Mouse (Mus musculus): Measurements from ENCODE around the gene Atp2b1.

Atp2b1 gene

GRCm38 (mm10) chr10:98916011-98916780, 2.0 kb downstream of the Atp2b1 start:
- DNase-seq (ENCODE audit: low read depth, low spot score) = peak; percentile 19

DNA sequence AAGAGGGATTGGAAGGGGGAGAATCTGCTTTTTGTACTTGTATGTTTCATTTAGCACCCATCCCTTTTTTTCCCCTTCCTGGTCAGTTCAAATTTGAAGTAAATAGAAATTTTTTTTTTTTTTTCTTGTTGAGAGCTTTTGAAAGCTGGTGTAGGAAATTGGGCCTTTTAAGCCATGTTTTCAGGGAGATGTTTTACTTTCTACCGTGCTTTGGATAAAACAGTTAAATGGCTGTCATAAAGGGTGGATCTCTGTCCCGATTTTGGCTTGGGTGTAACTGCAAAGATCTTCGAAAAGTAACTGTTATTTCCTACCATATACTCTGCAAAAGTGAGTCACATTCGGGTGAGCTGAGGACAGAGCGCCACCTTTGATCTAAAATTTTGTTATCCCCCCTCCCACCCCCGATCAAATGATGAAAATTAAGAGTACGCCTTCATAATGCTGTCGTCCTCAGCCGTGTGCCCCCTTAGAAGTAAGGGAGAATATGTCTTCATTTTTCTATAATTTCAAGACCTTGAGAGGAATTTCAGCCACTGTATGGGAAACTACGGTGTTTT, 2.7 kb downstream of the Atp2b1 start:
- DNase-seq (ENCODE audit: low read depth, low spot score) = no peak

- DNase-seq (ENCODE audit: low read depth, low spot score) = no peak
Observed at GRCm38 (mm10) chr10:98925081-98925480, 10.9 kb downstream of the Atp2b1 start.

- no peak for DNase-seq (ENCODE audit: low read depth, low spot score)
Observed at GRCm38 (mm10) chr10:98926991-98927390, 12.8 kb downstream of the Atp2b1 start.

DNA sequence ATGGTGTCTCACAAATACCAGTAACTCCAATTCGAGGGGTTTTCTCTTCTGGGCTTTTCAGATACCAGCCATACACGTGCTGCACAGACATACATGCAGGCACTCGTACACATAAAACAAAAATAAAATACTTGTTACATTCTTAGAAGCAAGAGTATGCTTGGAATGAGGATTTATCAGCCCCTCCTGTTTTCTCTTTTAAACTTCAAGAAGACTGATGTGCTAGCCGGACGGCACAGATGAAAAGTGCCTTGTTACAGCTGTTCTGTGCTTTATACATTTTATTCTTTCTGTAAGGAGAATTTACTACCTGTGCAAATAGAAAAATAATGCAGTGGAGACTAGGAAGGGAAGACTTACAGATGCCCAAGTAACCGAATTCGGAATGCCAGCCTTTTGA, 15.2 kb downstream of the Atp2b1 start:
- DNase-seq (ENCODE audit: low read depth, low spot score) = no peak

DNA sequence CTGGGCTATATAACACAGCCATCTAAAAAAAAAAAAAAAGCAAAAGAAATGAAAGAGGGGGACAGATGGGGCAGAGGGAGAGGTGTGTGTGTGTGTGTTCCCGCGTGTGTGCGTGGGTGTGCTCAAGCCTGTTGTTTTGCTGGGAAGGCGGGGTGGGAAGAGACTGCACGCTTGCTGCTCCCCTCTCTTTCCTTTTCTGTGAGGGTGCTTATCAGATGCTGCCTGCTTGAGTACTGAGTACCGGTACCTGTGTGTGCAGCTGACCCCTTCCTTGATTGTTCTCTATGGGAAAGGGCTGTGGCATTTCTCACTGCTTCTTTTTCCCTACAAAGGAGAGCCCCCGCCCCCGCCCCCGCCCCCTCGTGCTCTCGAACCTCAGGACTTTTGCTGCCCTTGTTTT, 15.9 kb downstream of the Atp2b1 start:
- DNase-seq (ENCODE audit: low read depth, low spot score) = no peak

GRCm38 (mm10) chr10:98940137-98940536, 25.9 kb downstream of the Atp2b1 start:
- DNase-seq (ENCODE audit: low read depth, low spot score) = no peak

- DNase-seq (ENCODE audit: low read depth, low spot score) = peak; percentile 38
Observed at GRCm38 (mm10) chr10:98940799-98941198, 26.6 kb downstream of the Atp2b1 start.

DNA sequence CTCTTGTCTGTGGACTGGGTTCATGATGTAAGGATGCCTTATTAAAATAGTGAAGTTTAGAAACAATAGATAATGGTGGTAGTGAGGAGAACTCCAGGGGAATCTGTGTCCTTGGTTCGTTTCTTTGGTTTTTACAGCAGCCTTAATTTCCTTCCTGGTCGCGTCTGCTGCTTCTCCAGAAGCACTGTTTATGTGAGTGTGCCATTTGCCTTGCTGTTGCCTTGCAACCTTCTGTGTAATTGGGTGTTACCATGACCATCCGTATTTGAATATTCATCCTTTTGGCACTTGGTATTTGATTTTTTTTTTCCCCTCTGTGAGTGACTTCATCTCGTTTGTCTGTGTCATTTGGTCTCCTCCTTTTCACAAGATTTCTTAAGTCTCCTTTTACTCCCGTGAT, 27.8 kb downstream of the Atp2b1 start:
- DNase-seq (ENCODE audit: low read depth, low spot score) = no peak

DNA sequence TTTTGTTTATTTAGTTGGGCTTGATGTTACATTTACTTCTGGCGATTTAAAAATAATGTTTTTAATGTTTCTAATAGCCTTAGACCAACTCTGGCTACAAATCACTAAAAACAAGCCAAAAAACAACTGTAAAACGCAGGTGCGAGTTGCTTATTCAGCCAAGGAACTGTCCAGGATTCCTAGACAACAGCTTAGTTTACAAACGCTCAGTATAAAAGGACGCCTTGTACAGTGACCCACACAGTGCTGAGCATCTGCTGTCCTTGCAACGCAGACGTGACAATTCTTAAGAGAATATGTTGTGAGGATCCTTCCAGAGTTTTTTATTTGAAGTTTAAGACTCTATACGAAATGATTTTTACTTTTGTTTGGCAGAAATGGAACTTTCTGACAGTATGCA, 28.8 kb downstream of the Atp2b1 start:
- no peak for DNase-seq (ENCODE audit: low read depth, low spot score)

DNA sequence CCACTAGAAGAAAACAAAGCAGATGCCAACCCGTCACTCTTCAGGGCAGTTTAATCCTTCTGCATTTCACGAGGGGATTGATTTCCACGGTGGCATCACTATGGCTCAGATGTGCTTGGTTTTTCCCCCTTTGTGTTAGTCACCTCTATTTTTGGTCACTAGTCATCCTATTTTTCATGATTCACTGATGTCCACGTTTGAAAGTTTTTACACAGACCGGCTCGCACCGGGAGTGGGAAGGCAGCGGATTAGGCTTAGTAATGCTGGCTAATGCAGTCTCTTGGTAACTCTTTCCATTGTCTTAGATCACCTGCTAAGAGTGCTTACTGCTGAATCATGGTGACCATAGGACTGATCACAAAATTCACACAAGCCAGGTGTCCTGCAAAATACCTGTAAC, 29.7 kb downstream of the Atp2b1 start:
- DNase-seq (ENCODE audit: low read depth, low spot score) = no peak

DNA sequence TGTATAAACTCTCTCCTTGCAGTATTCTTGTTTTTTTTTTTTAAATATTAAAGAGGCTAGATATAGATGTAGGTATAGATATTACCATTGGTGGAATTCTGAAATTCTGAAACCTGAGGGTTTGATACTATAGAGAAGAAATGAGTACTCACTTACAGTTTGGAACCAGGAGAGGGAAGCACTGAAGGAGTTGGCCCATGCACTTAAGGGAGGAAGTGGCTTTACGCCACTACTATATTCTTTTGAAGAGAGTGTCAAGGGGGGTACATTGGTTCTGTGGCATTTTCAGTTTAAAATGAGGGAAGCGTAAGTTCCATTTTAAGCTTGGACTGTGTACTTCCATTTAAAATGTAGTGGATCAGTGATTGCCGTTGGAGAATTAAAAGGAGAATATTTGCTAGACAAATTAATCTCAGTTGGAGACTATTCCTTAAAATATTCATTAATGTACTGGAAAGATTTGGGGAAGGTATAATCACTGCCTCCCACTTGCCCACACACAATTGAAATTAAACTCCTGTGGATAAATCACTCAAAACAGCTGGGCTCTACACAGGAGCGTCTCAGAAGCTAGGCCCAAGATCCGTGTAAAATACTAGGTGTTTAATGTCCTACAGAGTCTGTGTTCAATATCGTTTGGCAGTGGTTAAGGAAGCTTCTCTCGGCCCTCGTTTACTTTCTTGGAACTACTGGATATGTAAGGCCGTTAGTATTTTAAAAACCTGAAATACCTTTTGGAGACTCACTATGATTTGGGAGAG, 32.0 kb downstream of the Atp2b1 start:
- no peak for DNase-seq (ENCODE audit: low read depth, low spot score)

GRCm38 (mm10) chr10:98947206-98947605, 33.0 kb downstream of the Atp2b1 start:
- no peak for DNase-seq (ENCODE audit: low read depth, low spot score)

DNA sequence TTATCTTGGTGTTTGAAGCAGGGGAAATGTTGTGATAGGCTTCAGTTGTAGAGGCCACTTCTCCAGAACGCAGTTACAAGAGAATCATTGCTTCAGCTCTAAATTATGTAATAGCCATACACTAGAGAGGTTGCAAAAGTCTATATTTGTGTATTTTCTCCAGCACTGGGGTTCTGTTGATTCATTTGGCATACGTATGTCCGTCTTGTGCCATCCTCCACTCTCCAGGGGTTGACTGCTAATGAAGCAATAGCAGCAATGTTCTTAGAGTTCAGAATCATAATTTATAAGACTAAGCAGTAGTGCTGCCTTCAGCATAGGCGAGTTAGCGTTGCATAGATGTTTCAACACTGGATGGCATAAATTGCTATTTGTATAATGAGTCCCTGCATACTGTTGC, 33.9 kb downstream of the Atp2b1 start:
- DNase-seq (ENCODE audit: low read depth, low spot score) = no peak

DNA sequence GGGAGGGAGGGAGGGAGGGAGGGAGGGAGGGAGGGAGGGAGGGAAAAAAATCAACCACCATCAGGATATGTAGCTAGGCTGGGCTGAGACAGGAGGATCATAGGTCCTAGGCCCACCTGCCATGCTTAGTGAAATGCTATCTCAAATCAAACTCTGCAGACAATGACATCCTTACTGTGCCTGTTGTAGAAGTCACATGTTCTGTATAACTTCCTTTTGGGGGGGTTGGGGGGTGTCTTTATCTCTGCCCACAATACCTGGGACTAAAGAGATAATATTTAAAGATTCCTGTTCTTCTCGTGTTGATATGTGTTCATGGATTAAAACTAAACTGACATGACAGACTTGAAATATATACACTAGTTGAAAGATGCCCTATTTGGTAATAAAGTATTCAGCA, 35.5 kb downstream of the Atp2b1 start:
- DNase-seq (ENCODE audit: low read depth, low spot score) = no peak

DNA sequence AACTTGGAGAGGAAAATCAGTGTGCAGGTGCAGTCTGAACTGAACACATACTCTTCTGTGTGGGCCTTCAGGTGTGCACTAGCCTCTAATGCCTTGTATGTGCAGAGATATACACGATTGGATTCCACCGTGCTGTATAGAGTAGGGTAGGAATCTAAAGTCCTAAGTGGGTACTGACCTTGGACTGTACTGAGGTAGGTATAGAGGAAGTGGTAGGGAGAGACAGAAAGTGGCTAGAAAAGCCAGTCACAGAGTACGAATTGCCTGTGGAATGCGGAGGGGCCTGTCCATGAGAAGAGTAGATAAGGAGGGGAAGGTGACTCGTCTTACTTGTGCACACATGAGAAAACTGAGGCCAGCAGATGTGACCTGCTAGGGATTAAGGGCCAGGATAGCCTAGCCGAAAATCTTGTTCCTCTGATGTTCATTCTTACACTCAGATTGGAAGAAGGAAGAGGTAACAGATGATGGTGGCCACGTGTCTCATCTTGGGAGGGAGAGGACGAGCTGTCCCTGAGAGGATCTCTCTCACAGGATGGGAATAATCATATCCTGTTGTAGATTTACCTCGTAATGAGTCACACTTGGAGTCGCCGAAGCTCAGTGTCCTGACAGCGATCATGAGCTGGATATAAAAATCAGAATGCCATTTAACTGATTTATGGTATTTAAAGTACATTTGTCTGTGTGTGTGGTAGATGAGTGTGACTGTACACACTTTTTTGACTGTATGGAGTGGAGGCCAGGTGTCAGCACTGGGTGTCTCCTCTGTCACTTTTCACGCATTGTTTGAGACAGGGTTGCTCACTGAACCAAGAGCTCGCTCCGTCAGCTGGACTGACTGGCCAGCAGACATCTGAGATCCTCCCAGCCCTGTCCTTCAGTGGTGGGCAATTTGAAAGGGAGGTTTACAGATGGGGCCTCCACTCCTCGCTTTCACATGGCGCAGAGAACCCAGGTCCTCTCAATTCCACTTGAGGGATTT, 37.4 kb downstream of the Atp2b1 start:
- no peak for DNase-seq (ENCODE audit: low read depth, low spot score)

DNA sequence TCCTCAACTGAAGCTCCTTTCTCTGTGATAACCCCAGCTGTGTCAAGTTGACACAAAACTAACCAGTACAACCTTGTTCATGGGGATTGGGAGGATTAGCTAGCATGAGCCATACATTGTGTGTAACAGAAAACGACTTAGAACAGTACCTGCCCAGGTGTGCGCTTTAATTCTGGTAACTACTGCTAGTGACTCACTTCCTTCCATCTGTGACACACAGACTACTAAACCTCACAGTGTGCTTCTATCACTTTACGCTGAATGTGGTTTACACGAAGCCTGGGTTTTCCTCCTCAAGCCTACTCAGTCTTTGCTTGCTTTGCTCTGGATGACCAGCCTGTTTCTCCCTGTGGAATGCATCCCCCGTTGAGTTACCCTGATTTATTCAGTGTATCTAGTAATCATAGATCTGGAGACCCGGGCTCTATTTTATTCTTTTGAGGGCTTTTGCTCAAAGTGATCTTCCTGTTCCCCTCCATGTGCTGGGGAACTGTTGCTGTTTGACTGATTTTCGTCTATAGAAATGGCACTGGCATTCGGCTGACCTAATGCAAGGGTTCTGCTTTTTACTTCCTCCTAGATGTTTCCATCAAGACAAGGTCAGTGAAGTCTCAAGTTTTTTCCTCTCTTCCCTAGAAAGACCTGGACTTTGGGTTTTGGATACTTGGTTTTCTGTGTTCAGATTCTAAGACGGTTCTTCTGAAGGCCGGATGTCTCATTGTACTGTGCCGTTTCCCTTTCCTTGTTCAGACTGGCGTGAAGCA, 40.2 kb downstream of the Atp2b1 start:
- DNase-seq (ENCODE audit: low read depth, low spot score) = no peak

DNA sequence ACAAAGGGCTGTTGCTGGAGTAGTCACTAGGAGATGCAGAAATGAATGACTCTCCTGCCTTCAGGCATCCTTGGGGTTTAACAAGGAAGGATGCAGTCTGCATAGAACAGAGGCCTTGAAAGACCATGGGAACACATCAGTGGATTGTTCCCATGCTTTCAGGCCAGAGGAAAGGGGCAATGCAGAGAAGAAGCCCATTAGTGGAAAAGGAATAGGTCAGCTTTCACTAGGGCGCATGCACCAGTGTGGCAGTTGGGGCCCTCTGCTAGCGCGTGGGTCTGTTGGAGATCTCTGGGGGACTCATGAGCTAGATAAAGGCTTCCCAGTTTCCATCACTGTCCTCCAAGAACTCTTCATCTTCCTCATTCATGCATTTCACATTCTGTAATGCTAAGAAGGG, 41.9 kb downstream of the Atp2b1 start:
- DNase-seq (ENCODE audit: low read depth, low spot score) = no peak

GRCm38 (mm10) chr10:98958752-98959151, 44.5 kb downstream of the Atp2b1 start:
- DNase-seq (ENCODE audit: low read depth, low spot score) = no peak

DNA sequence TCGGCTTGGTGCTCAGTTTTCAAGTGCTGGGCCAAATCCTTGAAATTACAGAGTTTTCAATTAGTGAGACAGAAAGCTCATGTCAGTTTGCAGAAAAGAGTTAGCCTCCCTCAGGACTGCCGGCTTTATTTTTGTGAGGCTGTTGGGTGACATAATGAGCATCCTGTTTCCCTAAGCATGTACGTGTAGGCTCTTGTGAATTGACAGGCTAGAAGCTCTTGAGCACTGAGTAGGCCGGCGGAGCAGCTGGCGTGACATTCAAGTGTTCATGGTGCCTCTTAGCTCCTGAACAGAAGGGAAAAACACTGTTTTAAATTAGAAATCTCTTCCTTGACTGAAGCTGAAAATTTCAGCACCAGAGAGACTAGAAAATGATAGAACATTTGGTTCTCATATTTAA, 45.2 kb downstream of the Atp2b1 start:
- DNase-seq (ENCODE audit: low read depth, low spot score) = no peak

- DNase-seq (ENCODE audit: low read depth, low spot score) = no peak
Observed at GRCm38 (mm10) chr10:98960911-98961310, 46.7 kb downstream of the Atp2b1 start.

All from ZHBTc4 (cell line).